Mouse (Mus musculus) cerebellum, postnatal 25 days (tissue): Measurements from ENCODE around the gene Tmem200a.

ENCODE experiments used
- DNase-seq, 2 experiments: peaks; one replicate each; pipeline ENCODE4 v3.0.0; 2021; ENCODE audit warnings: mixed read lengths in 2 of 2

Tmem200a gene

GRCm38 (mm10) chr10:26078521-26079142 lies at the start of gene Tmem200a:
TSS of gene Tmem200a (minus strand) at chr10:26079052.
- DNase-seq = peak; percentile 22 to 54

GRCm38 (mm10) chr10:26119822-26120183 lies 41.0 kb upstream of the Tmem200a start:
- no peak for DNase-seq

- DNase-seq = no peak
Observed at GRCm38 (mm10) chr10:26119067-26119821, 40.4 kb upstream of the Tmem200a start.

- no peak for DNase-seq
Observed at GRCm38 (mm10) chr10:26114409-26114808, 35.6 kb upstream of the Tmem200a start.

- no peak for DNase-seq
Observed at GRCm38 (mm10) chr10:26103330-26103982, 24.6 kb upstream of the Tmem200a start.

- no peak for DNase-seq
Observed at GRCm38 (mm10) chr10:26082081-26082480, 3.2 kb upstream of the Tmem200a start.

- DNase-seq = no peak
Observed at GRCm38 (mm10) chr10:26079678-26080077, 826 bp upstream of the Tmem200a start.

- peak; percentile 8 to 12 for DNase-seq
Observed at GRCm38 (mm10) chr10:26077671-26078481, 976 bp downstream of the Tmem200a start, which contains the start of gene Gm9767. TSS of gene Gm9767 (plus strand) at chr10:26078255.

GRCm38 (mm10) chr10:26076949-26077348 lies 1.9 kb downstream of the Tmem200a start:
- DNase-seq = no peak

GRCm38 (mm10) chr10:26071986-26072385 lies 6.9 kb downstream of the Tmem200a start:
- peak in 1 of 2 experiments; percentile 6 for DNase-seq

- DNase-seq = no peak
Observed at GRCm38 (mm10) chr10:26063071-26063470, 15.8 kb downstream of the Tmem200a start.

GRCm38 (mm10) chr10:26059662-26060307 lies 19.1 kb downstream of the Tmem200a start:
- no peak for DNase-seq

- no peak for DNase-seq
Observed at GRCm38 (mm10) chr10:26051177-26051576, 27.7 kb downstream of the Tmem200a start.

GRCm38 (mm10) chr10:26034931-26035330 lies 43.9 kb downstream of the Tmem200a start:
- peak; percentile 6 to 10 for DNase-seq

- no peak for DNase-seq
Observed at GRCm38 (mm10) chr10:26018740-26019139, 60.1 kb downstream of the Tmem200a start.

GRCm38 (mm10) chr10:26014298-26014697 lies 64.6 kb downstream of the Tmem200a start:
- DNase-seq = no peak

- DNase-seq = no peak
Observed at GRCm38 (mm10) chr10:26008948-26009347, 69.9 kb downstream of the Tmem200a start.

- DNase-seq = no peak
Observed at GRCm38 (mm10) chr10:26005471-26005870, 73.4 kb downstream of the Tmem200a start.

GRCm38 (mm10) chr10:26000893-26001292 lies 78.0 kb downstream of the Tmem200a start:
- no peak for DNase-seq

GRCm38 (mm10) chr10:25999291-25999930 lies 79.4 kb downstream of the Tmem200a start:
- DNase-seq = peak; percentile 44 to 66

GRCm38 (mm10) chr10:25984056-25984455 lies 94.8 kb downstream of the Tmem200a start:
- no peak for DNase-seq

GRCm38 (mm10) chr10:25982617-25983016 lies 96.2 kb downstream of the Tmem200a start:
- DNase-seq = no peak
